ENCODE assay signal across 20 mouse cellular contexts in the genomic region with DNA sequence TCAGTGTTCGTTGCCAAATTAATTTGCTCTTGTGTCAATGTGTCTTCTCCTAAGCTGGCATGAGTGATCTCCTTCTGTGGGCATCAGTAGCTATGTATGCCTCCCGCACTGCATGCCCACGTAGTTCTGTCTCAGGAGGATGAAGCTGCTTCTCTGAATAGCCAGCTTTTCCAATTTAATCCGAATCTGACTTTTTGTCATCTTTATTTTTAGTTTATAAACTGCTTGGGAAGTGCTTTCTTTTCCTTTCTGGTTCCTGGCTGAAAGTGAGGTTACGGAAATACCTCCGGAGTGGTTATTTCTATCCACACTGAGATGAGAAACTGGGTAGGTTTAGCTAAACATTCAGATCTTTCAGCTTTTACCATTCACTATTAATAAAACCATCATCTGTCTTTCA.
DNase-seq lines count a peak whose midpoint lies in the region; TF ChIP-seq lines count a peak whose summit lies in the region.
"Had no signal": no experiment of that assay in that cellular context is flagged by ENCODE, and none has a peak within 500 bp of the region (broad histone marks: within the 10 kb centered on the region; RNA-seq: fewer than 3 reads in every experiment).

No protein-coding gene starts in this region.

- 75% methylated on average over 6 of the region's 6 CpGs for whole genome bisulfite sequencing in kidney, adult 2 months
- 86% methylated on average over 6 of the region's 6 CpGs for WGBS in hindbrain, embryonic 10.5 days

- H3K36me3 ChIP-seq in kidney, adult 2 months (ENCODE audit: control insufficient read depth, insufficient read depth, low read length): no peaks in the 10 kb centered on the region
- no peaks in the 10 kb centered on the region for H3K36me3 ChIP-seq in hindbrain, embryonic 10.5 days
- H3K36me3 ChIP-seq: embryonic facial prominence, embryonic 15.5 days; forebrain, embryonic 10.5 days; heart, embryonic 15.5 days had no signal

- no peak for DNase-seq in kidney, adult 2 months
- no peak for DNase-seq in kidney, adult 8-10 months
- no peak for DNase-seq in left cerebral cortex, adult 2 months (ENCODE audit: extremely low spot score in 1 of 2, low spot score in 2 of 2)
- no peak for DNase-seq in left cerebral cortex, postnatal 4 days
- peak; percentile 76 for DNase-seq in brain, adult 2 months (ENCODE audit: low read depth, low spot score)
- peak; percentile 23 to 28 for DNase-seq in left cerebral cortex, adult 9 months (ENCODE audit: low spot score in 2 of 2)
- no peak for DNase-seq in hindbrain, embryonic 10.5 days (ENCODE audit: low spot score)
- no peak for DNase-seq in thymus, postnatal 25 days
- DNase-seq: adrenal gland, postnatal 25 days; cerebellum, adult 11 months; cerebellum, adult 8-10 months; embryo, embryonic 11 days; gastrocnemius, postnatal 10 days; heart, adult 18-20 months; heart, postnatal 14 days had no signal

- no peak overlapping the region for H3K4me3 ChIP-seq in kidney, adult 2 months (ENCODE audit: insufficient read depth, low read depth, low read length)
- no peak overlapping the region for H3K4me3 ChIP-seq in left cerebral cortex, adult 2 months
- H3K4me3 ChIP-seq in hindbrain, embryonic 10.5 days: no peak overlapping the region
- H3K4me3 ChIP-seq: embryonic facial prominence, embryonic 15.5 days; erythroblast, embryonic 14.5 days; forebrain, embryonic 10.5 days; heart, embryonic 15.5 days had no signal

- peak overlapping the region; percentile 31 for H3K27ac ChIP-seq in kidney, adult 2 months (ENCODE audit: insufficient read depth, low read depth, low read length)
- peak overlapping the region; percentile 56 for H3K27ac ChIP-seq in left cerebral cortex, adult 2 months
- H3K27ac ChIP-seq in hindbrain, embryonic 10.5 days: no peak overlapping the region
- H3K27ac ChIP-seq: embryonic facial prominence, embryonic 15.5 days; forebrain, embryonic 10.5 days; heart, embryonic 15.5 days; hindbrain, embryonic 14.5 days had no signal

- no peaks in the 10 kb centered on the region for H3K27me3 ChIP-seq in kidney, adult 2 months (replicated peaks; ENCODE audit: control insufficient read depth, insufficient read depth, low read length)
- no peaks in the 10 kb centered on the region for H3K27me3 ChIP-seq in hindbrain, embryonic 10.5 days (ENCODE audit: insufficient read depth, poor library complexity, severe bottlenecking)
- H3K27me3 ChIP-seq: embryonic facial prominence, embryonic 15.5 days; heart, embryonic 15.5 days had no signal

- no peak for TF ChIP-seq POLR2A in kidney, adult 2 months (IDR thresholded peaks at IDR 0.05; ENCODE audit: low read depth, low read length)

- TF ChIP-seq CTCF in kidney, adult 2 months (conservative IDR thresholded peaks at IDR 0.05; ENCODE audit: insufficient read depth, insufficient read length, low read depth, low read length): no peak
- no peak for TF ChIP-seq CTCF in left cerebral cortex, adult 2 months (IDR thresholded peaks at IDR 0.05)

- H3K4me1 ChIP-seq in kidney, adult 2 months (ENCODE audit: control insufficient read depth, insufficient read depth, low read length): no peaks in the 10 kb centered on the region
- no peaks in the 10 kb centered on the region for H3K4me1 ChIP-seq in hindbrain, embryonic 10.5 days (replicated peaks)

- intact Hi-C loops in left cerebral cortex, adult 2 months (cut with DNase I): no loop called here
- intact Hi-C loops in left cerebral cortex, postnatal 4 days (cut with DNase I): no loop called here

- H3K9me3 ChIP-seq in hindbrain, embryonic 10.5 days: no peaks in the 10 kb centered on the region
- H3K9me3 ChIP-seq: embryonic facial prominence, embryonic 15.5 days; forebrain, embryonic 10.5 days; heart, embryonic 15.5 days had no signal

Comparison
In these comparisons a context has a peak if more than half of its experiments do, and no peak if none do; other contexts are left out.
1. DNase-seq: peak in brain, adult 2 months (single experiment) and left cerebral cortex, adult 9 months (2 of 2); none in kidney, adult 2 months (single experiment), kidney, adult 8-10 months (0 of 2), left cerebral cortex, adult 2 months (0 of 2), left cerebral cortex, postnatal 4 days (single experiment), hindbrain, embryonic 10.5 days (single experiment) and thymus, postnatal 25 days (single experiment).